Mouse (Mus musculus) right cerebral cortex, adult 18-20 months (tissue): ENCODE data around the gene Hdac1.

Experiments
- DNase-seq: peaks from one replicate; pipeline ENCODE4 v3.0.0; 2022; ENCODE audit warnings: mixed read lengths

Hdac1 gene

DNA sequence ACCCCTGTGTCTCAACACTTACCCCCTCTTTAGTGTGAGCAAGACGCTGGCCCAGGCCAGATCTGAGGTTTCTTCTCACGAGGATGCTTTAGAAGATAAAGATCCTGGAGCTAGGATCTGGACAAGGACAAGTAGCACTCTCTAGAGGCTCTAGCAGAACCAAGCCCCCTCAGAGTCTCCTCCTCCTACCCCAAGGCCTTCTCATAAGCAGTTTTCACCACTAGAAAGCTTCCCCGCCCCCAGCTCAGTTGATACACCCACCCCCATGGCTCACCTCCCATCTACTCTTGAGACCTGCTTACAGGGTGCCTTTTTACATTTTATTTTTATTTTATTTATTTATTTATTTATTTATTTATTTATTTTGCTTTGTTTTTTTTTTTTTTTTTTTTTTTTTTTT lies 32.9 kb downstream of the Hdac1 start:
- DNase-seq = no peak

DNA sequence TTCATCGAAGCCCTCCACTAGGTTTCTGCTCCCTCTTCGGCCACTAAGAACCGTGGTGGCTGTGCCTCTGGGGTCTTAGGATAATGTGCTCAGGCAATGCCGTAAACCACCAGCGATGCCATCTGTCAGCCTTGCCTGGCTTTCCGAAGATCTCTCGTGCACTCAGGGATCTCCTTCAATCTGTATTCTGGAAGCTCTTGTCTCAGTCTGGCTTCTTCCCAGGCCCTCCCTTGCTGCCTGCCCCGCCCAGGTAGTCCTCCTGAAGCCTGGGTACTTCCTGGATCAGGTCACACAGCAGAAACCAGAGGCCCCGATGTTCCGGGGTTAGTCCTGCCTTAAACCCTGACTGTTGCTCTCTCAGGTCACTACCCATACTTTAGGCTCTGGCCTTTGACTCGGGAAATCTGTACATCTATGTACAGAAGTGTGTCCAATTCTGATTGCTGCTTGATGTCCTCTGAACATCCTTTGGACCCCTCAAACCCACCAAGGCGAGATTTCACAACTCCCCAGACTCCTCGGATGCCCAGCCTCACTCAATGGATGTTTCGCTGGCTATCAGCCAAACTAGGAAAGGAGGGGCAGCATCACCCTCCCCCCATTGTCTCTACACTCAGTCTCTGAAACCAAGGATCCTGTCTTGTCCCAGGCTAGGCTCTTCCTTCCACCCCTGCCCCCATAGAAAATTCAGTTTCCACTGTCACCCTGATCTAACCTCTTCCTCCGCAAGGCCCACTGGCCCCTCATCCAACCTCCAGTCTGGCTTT lies 33.5 kb downstream of the Hdac1 start:
- DNase-seq = no peak

DNA sequence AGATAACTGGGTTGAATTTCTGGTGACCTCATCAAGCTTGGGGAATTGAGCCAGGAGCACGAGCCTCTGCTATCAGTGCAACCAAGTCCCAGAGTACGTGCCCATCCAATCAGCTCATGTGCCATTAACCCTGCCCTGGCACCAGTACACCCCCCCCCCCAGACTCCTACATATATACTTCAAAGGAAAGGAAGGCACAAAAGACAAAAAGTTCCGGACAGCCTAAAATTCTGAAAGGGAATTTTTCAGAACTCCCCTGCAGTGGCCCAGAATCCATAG lies 34.3 kb downstream of the Hdac1 start:
- no peak for DNase-seq

DNA sequence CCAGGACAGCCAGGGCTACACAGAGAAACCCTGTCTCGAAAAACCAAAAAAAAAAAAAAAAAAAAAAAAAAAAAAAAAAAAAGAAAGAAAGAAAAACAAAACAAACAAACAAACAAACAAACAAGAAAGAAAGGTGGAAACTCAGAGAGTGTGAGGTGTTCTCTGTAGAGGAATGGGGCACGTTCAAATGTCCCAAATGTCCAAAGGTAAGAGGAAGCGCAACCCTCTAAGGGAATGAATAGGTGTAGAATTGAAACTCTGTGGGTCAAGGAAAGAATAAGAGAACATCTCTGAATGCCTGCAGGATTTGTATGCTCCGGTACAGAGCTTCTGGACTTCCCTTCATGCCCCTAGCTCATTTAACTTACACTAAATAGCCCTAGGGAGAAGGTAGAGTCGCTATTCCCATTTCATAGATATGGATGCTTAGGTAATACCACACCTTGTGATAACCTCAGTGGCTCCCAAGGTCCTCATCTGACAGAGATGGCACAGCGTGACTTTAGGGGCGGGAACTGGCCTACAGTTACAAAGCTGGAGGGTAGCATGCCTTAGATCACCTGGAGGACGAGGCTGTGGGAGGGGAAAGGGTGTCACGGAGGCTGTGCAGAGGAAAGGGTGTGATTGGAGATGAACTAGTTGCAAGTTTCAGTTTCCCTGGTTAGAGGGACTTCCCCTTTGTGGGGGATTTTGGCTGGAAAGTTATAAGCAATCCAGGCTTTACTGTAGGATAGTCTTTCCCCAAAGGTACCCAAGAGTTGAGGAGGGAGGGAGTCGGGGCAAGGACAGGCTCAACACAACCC lies 34.9 kb downstream of the Hdac1 start:
- DNase-seq = no peak

DNA sequence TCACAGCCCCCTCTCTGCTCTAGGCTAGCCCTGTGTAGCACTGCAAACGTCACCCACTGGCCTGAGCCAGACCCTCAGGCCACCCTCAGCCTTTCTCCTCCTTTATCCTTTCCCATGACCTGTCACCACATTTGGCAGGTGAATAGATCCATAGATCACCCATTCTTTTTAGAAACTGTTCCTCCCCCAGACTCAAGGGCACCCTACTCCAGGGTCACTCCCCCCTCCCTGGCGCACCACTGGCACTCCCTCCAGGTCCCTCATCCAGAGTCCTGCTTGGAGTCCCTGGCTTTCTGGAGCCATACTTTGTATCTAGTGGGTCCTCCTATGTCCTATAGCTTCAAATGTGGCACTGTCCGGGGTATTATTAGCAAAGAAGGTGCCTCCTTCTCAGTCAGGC lies 37.0 kb downstream of the Hdac1 start:
- DNase-seq = no peak

DNA sequence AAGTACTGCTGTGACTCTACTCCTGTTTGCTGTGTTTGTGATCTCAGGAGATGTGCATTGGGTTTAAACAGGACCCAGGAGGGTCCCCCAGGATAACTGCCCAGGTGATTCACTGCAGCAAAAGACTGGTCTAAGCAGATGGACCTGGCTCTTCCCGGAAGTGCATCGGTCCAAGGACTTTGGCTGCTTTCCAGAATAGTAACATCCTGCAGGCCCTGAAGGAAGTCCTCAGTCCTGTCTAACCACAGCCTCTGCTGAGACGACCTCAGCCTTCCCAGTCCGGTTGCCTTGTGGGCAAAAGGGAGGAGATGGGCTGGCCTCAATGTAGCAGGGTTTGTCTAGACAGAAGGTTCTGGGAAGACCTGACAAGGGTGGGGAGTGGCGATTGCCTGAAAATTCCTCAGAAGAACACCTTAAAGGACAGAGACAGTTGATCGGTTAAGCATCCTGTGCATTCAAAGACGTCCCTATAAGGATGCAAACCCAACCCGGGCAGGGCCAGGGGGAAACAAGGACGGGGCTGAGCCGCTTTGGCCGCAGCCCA lies 39.5 kb downstream of the Hdac1 start:
- no peak for DNase-seq

DNA sequence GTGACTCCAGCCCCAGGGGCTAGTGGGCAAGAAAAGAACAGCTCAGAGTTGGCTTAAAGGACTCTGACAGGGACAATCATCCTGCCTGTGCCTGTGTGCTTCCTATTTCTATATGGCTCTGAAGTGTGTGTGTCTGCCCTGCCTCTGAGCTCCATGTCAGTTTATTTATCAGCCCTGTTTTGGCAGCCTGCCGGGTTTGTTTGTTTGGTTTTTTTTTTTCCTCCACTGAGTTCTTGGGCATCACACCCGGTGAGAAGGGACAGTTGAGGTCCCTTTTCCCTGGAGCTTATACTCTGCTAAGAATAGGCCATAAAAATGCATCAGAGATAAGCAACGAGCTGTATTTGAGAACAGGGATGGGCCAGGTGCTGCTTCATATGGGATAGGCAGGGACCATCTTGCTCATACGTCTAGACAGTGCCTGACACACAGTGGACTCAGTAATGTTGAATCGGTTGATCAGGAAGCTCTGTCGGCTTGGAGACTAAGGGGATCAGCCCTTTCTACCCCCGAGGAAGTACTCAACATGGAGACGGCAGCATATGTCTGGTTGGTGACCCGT lies 40.1 kb downstream of the Hdac1 start:
- no peak for DNase-seq

DNA sequence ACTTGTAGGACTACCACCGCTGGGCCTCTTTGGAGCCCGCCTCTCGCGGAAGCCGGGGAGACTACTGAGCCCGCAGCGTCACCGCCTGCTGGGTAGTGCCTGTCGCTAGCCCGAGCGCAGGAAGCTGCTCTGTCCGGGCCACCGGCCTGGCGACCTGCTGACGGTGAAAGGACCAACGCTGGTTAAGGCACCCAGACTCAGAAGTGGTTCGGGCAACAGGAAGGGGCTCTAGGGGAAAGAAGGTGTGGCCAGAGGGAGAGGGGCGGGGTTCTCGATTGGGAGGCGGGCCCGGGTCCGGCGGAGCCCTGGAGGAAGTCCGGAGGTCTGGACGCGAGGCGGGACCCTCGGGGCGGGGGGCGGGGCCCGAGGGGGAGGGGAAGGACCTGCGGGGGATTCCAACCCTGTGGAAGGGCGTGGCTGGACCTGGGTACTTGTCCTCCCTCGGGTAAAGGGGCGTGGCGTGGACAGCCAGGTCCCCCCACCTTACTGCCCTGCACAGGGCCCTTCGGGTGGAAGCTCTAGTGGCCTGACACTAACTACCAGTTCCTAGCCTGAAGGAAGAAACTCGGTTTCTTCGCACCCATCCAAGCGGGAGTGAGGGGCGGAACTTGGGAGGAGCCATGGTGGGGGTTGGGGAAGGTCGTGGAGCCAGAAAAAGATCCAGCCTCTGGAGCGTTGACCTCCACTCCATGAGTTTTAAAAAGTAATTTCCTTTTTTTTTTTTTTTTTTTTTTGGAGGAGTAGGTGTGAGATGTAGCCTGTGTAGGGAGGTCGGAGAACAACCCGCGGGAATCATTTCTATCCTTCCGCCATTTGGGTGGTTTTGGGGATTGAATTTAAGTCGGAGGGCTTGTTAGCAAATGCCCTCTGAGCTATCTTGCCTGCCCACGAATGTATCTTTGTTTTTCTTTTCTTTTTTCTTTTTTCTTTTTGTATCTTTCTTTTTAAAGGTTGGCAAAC lies 41.6 kb downstream of the Hdac1 start:
- peak; percentile 42 for DNase-seq

DNA sequence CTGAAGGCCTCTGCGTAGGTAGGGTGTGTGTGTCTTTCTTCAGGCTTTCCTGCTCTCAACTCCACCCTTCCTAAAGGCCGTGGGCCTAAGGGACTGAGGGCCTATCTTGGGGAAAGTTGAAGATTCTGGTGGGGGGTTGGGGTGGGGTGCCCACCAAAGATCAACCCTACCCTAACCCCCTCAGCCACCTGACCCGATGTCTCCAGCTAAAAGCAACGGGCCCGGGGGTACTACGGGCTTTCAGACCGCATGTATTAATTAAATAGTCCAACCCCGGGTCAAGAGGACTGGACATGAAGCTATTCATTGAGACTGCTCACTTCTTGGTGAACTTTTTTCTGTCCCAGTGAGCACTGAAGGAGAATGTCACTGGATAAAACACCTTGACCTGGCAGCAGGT lies 42.5 kb downstream of the Hdac1 start:
- DNase-seq = no peak

DNA sequence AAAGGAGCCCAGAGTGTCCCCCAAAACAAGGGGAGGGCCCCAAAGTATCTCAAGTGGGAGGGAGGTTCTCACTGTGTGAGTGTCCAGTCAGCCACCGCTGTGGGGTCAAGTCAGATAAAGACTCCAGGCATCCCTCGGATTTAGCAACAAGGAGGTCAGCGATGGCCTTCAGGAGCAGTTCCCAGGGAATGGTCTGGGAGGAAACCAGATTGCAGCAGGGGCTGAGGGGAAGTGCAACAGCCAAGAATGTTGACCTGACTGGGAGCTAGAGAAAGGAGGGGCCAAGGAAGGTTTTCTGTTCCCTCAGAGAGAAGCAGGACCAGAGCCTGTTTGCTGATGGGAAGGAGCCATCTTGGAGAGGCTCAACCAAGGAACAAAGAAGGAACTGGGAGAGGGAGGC lies 43.6 kb downstream of the Hdac1 start:
- DNase-seq = no peak

DNA sequence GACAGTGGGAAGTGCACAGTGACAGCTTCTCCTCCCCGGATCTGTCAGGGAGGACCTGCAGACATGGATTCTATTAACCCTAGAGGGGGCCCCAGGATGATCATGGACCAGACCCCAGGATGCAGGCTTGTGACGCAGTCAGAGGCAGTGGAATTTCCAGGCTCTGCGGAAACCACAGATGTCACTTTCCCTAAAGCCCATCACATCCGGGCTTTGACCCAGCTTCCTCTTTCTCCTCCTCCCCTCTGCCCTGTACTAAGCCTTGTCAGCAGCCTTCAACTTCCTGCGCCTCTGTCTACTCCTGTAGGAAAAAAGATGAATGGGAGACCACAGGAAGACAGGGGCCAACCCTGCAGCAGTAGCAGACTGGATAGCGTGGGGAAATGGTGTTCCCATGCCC lies 45.9 kb downstream of the Hdac1 start:
- DNase-seq = no peak

DNA sequence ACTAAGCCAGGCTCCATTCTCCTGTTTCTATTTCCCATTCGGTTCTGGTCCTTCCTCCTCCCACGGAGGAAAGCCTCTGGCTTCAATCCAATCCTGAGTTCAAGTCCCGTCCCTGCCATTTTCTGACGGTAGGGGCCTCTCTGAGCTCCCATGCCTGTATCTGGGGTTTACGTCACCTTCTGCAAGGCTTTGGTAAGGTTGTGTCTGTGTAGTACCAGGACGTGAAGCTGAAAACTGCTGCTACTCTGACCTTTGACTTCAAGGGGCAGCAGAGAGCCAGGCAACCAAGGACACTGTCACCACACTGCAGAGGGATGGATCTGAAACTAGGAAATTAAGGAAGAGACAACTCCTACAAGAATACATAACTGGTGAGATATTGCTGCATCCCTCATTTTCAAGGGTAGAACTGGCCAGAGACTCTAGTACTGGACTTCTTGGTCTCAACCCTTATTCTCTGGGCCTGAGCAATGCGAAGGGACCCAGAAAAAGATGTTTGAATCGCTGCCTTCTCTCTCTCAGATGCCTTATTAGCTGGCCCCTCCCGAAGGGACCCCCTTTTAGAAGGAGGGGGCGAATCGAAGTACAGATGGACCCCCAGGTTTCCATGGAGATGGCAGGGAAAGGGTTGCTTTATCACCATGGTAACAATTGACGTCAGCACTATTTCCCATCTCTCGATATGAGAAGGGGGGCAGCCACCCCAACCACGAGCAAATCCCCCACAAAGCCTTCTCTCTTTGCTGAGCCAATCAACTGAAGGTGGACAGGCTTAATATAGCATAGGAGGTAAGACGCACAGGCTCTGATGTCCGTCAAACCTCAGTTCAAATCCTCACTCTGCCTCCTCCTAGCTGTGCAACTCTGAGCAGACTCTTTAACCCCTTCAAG lies 46.6 kb downstream of the Hdac1 start:
- no peak for DNase-seq

DNA sequence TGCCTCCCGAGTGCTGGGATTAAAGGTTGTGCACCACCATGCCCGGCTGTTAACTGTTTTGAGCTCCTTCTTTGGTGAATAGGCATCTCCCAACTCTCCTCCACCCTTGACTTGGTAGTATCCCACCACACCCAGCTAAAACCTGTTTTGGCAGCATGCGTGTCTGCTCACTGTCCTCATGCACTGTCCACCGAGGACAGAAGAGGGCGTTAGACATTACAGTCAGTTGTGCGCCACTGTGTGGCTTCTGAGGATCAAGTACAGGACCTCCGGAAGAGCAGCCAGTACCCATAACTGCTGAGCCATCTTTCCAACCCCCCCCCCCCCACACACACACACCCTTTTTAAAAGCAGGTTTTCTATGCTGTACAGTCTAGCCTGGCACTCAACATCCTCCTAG lies 47.8 kb downstream of the Hdac1 start:
- DNase-seq = no peak

DNA sequence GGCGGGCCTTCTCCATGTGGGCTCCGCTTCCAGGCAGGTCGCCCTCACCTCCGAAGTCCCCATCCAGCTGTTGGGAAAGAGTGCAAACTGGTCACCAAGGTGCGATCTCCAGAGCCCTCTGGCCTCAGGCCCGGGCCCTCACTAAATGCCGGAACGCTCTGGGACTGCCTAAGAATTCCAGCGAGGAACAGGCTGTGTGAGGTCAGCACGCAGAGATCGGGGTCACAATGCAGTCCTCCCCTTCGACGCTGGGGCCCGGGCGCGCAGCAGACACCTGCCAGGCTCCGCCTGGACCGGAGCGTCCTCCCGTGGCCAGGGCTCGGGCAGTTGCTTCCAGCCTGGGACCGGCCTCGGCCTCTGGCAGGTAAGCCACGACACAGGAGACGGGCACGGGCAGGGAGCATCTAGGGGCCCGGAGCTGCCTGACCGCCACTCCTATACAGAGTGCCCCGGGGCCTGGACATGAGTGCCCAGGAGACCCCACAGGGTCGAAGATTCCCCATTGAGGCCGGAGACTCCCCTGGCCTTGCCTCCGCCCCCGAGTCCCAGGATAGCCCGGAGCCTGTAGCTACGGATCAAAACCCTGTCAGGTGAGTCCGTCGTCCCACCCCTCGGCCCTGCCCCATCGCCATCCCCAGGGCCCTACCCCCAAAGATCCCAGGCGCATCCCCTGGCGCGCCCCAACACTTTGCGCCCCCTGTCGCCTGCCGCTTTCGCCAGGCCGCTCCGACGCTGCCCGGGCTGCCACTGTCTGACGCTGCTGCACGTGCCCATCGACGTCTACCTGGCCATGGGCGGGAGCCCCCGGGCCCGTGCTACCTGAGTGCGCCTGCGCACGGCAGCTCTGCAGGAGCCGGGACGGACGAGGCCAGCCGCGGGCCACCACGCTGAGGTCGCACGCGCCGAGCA lies 51.3 kb downstream of the Hdac1 start, which contains the start of the genes Tssk3 and Fam229a:
Tssk3 (minus strand) TSS at position 51 of the 909 bp plus-strand sequence.
Fam229a (plus strand) TSS at position 219 of the 909 bp plus-strand sequence.
- no peak for DNase-seq

DNA sequence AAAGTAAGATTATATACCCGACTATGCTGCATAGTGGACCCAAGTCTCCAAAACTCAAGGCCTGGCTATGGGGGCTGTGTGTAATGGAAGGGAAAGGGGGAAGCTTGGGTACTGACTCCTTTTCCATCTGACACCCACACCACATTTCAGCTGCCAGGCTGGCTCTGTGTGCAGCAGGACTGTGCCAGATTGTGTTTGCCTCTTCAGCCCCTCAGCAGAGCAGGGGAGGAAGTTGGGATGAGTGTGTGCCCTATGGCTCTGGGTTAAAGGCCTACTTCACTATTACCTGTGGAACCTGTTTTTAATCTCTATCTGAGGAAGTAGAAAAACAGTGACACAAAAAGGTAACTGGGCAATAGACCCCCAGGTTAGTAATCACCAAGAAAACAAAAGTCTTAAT lies 61.4 kb downstream of the Hdac1 start:
- no peak for DNase-seq

DNA sequence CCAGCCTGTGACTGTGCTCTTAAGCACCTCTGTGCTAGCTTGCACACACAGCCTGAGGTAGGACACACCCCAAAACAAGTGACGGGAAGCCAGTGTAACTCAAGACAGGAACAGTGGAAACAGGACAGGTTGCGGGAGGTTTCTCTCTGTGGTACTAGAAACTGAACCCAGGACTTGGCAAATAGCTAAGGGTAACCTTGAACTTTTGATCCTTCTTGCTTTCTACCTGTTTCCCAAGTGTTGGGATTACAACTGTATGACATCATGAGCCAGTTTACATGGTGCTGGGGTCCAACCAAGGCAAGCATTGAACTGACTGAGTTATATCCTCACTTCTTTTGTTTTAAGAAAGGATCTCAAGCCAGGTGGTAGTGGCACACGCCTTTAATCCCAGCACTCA lies 62.6 kb downstream of the Hdac1 start:
- DNase-seq = no peak

DNA sequence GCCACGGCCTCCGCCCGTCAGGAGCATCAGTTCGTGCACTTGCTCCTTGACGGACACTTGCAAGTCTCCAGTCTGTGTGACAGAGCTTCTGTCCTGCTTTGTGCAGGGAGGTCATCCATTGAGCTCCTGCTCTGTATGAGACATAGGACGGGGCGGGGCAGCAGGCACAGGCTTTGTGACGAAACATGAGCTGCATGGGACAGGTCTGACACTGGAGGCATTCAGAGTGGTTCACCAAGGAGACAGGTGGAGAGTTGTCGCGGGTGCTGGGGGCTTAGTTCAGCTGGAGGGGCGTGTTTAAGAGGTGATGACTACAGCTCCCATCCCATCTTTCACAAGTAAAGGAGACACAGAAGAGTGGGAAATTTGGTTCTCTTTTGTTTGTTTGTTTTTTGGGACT lies 66.5 kb downstream of the Hdac1 start:
- no peak for DNase-seq
